Mouse (Mus musculus) myocyte (in vitro differentiated cells): ENCODE results near the gene C2cd2l. TPM values are rescaled to one million over a fixed set of nuclear protein-coding genes. Genes with fewer than 3 reads are reported as not detected.
A peak's percentile ranks its signal among the peaks of the same experiment; 100 is the strongest.

Experiments used
- H3K27me3 ChIP-seq: one replicate; pipeline ENCODE4 v1.6.1; 2011; ENCODE audit not compliant: control insufficient read depth, insufficient read depth, insufficient read length
- H3K36me3 ChIP-seq: one replicate; pipeline ENCODE4 v1.6.1; 2011; ENCODE audit not compliant: control insufficient read depth, insufficient read depth
- H3K4me2 ChIP-seq: one replicate; pipeline ENCODE4 v1.6.1; 2011; ENCODE audit warnings: low read depth, control low read depth
- H3K4me3 ChIP-seq: one replicate; pipeline ENCODE4 v1.5.1; 2011; ENCODE audit warnings: mild to moderate bottlenecking, control low read depth, moderate library complexity
- H3K79me2 ChIP-seq: one replicate; pipeline ENCODE4 v1.6.1; 2011; ENCODE audit not compliant: control insufficient read depth, insufficient read depth
- H3ac ChIP-seq: one replicate; pipeline ENCODE4 v1.6.1; 2011; ENCODE audit not compliant: control insufficient read depth, insufficient read length
- CEBPB ChIP-seq: IDR thresholded peaks from 2 replicates; pipeline ENCODE4 v1.6.1; 2011; ENCODE audit warnings: mild to moderate bottlenecking, moderate library complexity; ENCODE audit not compliant: poor library complexity, insufficient read depth, severe bottlenecking
- E2F4 ChIP-seq: IDR thresholded peaks from one replicate; pipeline ENCODE4 v1.6.1; 2011; ENCODE audit warnings: mild to moderate bottlenecking, control low read depth, moderate library complexity; ENCODE audit not compliant: insufficient read depth
- MAX ChIP-seq: IDR thresholded peaks from one replicate; pipeline ENCODE4 v1.6.1; 2011; ENCODE audit warnings: low read depth, mild to moderate bottlenecking, control low read depth
- MYOD1 ChIP-seq, 3 experiments: IDR thresholded peaks; one replicate each; pipeline ENCODE4 v1.6.1; 2011; ENCODE audit warnings: control low read depth in 2 of 3, low read depth in 2 of 3, mild to moderate bottlenecking in 2 of 3, moderate library complexity in 1 of 3; ENCODE audit not compliant: insufficient read length in 2 of 3, control insufficient read depth in 1 of 3
- MYOG ChIP-seq, 3 experiments: IDR thresholded peaks; one replicate each; pipeline ENCODE4 v1.6.1; 2011; ENCODE audit warnings: control low read depth in 2 of 3, low read depth in 2 of 3, mild to moderate bottlenecking in 2 of 3; ENCODE audit not compliant: insufficient read length in 2 of 3, control insufficient read depth in 1 of 3, insufficient read depth in 1 of 3
- POLR2A ChIP-seq: IDR thresholded peaks from one replicate; pipeline ENCODE4 v1.6.1; 2011; ENCODE audit warnings: low read depth, mild to moderate bottlenecking, control low read depth, moderate library complexity; ENCODE audit not compliant: insufficient read length
- POLR2AphosphoS2 ChIP-seq: IDR thresholded peaks from one replicate; pipeline ENCODE4 v1.6.1; 2011; ENCODE audit warnings: low read depth, control low read depth; ENCODE audit not compliant: insufficient read length
- REST ChIP-seq: IDR thresholded peaks from one replicate; pipeline ENCODE4 v1.6.1; 2011; ENCODE audit warnings: mild to moderate bottlenecking, control low read depth, moderate library complexity; ENCODE audit not compliant: insufficient read depth, insufficient read length
- SRF ChIP-seq: IDR thresholded peaks from one replicate; pipeline ENCODE4 v1.6.1; 2011; ENCODE audit warnings: low read depth; ENCODE audit not compliant: control insufficient read depth, insufficient read length
- TCF12 ChIP-seq: IDR thresholded peaks from one replicate; pipeline ENCODE4 v1.6.1; 2011; ENCODE audit warnings: mild to moderate bottlenecking, control low read depth; ENCODE audit not compliant: poor library complexity, insufficient read depth, severe bottlenecking
- TCF3 ChIP-seq: IDR thresholded peaks from one replicate; pipeline ENCODE4 v1.6.1; 2011; ENCODE audit warnings: low read depth, control low read depth; ENCODE audit not compliant: insufficient read length
- USF1 ChIP-seq: IDR thresholded peaks from one replicate; pipeline ENCODE4 v1.6.1; 2011; ENCODE audit warnings: low read depth, mild to moderate bottlenecking, control low read depth, moderate library complexity
- polyA plus RNA-seq: library from polyadenylated mRNA; unstranded; fragments of >200 nt; fragmentation: generic; extraction: Trizol; gene quantifications from one replicate; pipeline ENCODE4 v1.2.1, GENCODE M21; 2012; ENCODE audit warnings: missing spikeins

C2cd2l gene
- polyA plus RNA-seq, 1 experiment = 18.1 TPM

GRCm38 (mm10) chr9:44342173-44342572 lies 22.1 kb upstream of the C2cd2l start:
- H3K27me3 ChIP-seq = no peaks in the 10 kb centered on the region
- H3ac ChIP-seq = no peak overlapping the region
- no peak for TF ChIP-seq REST
- no peak for TF ChIP-seq POLR2AphosphoS2
- TF ChIP-seq TCF3 = no peak
- TF ChIP-seq TCF12 = no peak
- no peak for TF ChIP-seq MAX
- no peak for TF ChIP-seq POLR2A
- TF ChIP-seq MYOD1 (IDR thresholded peaks at IDR 0.05; ENCODE audit: control insufficient read depth in 1 of 3, insufficient read length in 2 of 3, low read depth in 2 of 3) = no peak
- TF ChIP-seq MYOG (IDR thresholded peaks at IDR 0.05; ENCODE audit: control insufficient read depth in 1 of 3, insufficient read depth in 1 of 3, insufficient read length in 2 of 3, low read depth in 2 of 3) = no peak
- no peak for TF ChIP-seq SRF
- no peak for TF ChIP-seq E2F4
- TF ChIP-seq USF1 = no peak
- TF ChIP-seq CEBPB = no peak
- H3K36me3 ChIP-seq = peaks cover 3% of the 10 kb centered on the region
- peaks cover 19% of the 10 kb centered on the region for H3K79me2 ChIP-seq
- H3K4me2 ChIP-seq = peak overlapping the region; percentile 94
- H3K4me3 ChIP-seq = no peak overlapping the region

DNA sequence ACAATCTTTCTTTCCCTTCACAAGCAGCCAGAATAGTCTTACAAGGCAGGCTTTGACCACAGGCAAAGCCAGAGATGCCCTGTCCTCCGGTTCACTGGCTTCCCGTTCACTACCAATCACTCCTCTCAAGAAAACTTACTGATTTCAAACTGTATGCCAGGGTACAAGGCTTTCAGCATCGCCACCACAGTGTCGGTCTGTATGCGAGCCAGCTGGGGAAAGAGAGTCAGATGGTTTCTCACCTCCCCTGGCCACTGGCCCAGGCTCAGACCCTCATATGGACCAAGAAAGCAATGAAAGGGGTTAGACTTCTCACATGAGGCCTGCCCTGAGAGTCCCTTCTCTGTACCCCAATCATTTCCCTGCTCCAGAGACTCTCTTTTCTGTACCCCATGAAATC lies 21.4 kb upstream of the C2cd2l start:
- Histone ChIP-seq H3K4me3 (no peak overlapping the region), H3K4me2 (no peak overlapping the region), H3K27me3 (no peaks in the 10 kb centered on the region)

GRCm38 (mm10) chr9:44338574-44338973 lies 18.5 kb upstream of the C2cd2l start:
- Histone ChIP-seq H3ac (no peak overlapping the region), H3K27me3 (no peaks in the 10 kb centered on the region), H3K4me3 (no peak overlapping the region), H3K79me2 (peaks cover 41% of the 10 kb centered on the region), H3K4me2 (no peak overlapping the region), H3K36me3 (peaks cover 12% of the 10 kb centered on the region)
- TF ChIP-seq MAX = no peak
- TF ChIP-seq MYOD1 (IDR thresholded peaks at IDR 0.05; ENCODE audit: control insufficient read depth in 1 of 3, insufficient read length in 2 of 3, low read depth in 2 of 3) = no peak
- no peak for TF ChIP-seq CEBPB
- TF ChIP-seq TCF3 = no peak
- no peak for TF ChIP-seq POLR2A
- TF ChIP-seq E2F4 = no peak
- no peak for TF ChIP-seq SRF
- no peak for TF ChIP-seq REST
- TF ChIP-seq USF1 = no peak
- no peak for TF ChIP-seq POLR2AphosphoS2
- no peak for TF ChIP-seq MYOG (IDR thresholded peaks at IDR 0.05; ENCODE audit: control insufficient read depth in 1 of 3, insufficient read depth in 1 of 3, insufficient read length in 2 of 3, low read depth in 2 of 3)
- TF ChIP-seq TCF12 = no peak

More for the DNA sequence above, 21.4 kb upstream of the C2cd2l start:
- no peak for TF ChIP-seq SRF
- no peak for TF ChIP-seq CEBPB
- no peak for TF ChIP-seq MYOG (IDR thresholded peaks at IDR 0.05; ENCODE audit: control insufficient read depth in 1 of 3, insufficient read depth in 1 of 3, insufficient read length in 2 of 3, low read depth in 2 of 3)
- no peak for TF ChIP-seq USF1
- no peak for TF ChIP-seq TCF3
- TF ChIP-seq POLR2A = no peak
- TF ChIP-seq REST = no peak
- no peak for TF ChIP-seq E2F4
- TF ChIP-seq POLR2AphosphoS2 = no peak
- TF ChIP-seq MAX = no peak
- TF ChIP-seq MYOD1 (IDR thresholded peaks at IDR 0.05; ENCODE audit: control insufficient read depth in 1 of 3, insufficient read length in 2 of 3, low read depth in 2 of 3) = no peak
- no peak overlapping the region for H3ac ChIP-seq
- H3K79me2 ChIP-seq = peaks cover 26% of the 10 kb centered on the region
- H3K36me3 ChIP-seq = peaks cover 10% of the 10 kb centered on the region

- H3K79me2 ChIP-seq = peaks cover 31% of the 10 kb centered on the region
- TF ChIP-seq POLR2A (peak; percentile 65), POLR2AphosphoS2 (peak; percentile 98), REST (no peak)
- peak overlapping the region; percentile 80 for H3K4me2 ChIP-seq
- peak overlapping the region; percentile 76 for H3K4me3 ChIP-seq
- no peaks in the 10 kb centered on the region for H3K27me3 ChIP-seq
- H3ac ChIP-seq = no peak overlapping the region
- H3K36me3 ChIP-seq = peaks cover 22% of the 10 kb centered on the region
These were observed 17.5 kb upstream of the C2cd2l start for GRCm38 (mm10) chr9:44337436-44338169.

DNA sequence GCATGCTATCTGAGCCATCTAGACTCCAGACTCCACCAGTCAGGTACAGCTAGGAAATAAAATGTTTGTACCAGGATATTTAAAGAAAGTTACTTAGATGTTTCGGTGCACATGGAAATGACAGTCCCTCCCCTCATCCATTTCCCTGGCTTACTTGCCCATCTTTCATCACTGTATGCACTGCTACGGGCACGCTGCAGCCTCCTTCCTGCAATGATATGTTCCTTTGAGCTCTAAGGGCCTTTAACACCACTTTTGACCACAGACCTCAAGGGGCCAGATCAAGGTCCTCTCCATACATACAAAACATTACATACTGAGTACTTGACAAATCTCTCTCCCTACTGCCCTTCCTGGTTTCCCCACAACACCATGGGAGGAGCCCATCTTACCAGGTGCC lies 16.9 kb upstream of the C2cd2l start:
- TF ChIP-seq CEBPB (no peak), MYOG (IDR thresholded peaks at IDR 0.05; ENCODE audit: control insufficient read depth in 1 of 3, insufficient read depth in 1 of 3, insufficient read length in 2 of 3, low read depth in 2 of 3) (no peak), POLR2AphosphoS2 (peak; percentile 60)
- Histone ChIP-seq H3K27me3 (no peaks in the 10 kb centered on the region), H3K79me2 (peaks cover 27% of the 10 kb centered on the region), H3K4me2 (peak overlapping the region; percentile 80), H3K4me3 (peak overlapping the region; percentile 76), H3K36me3 (peaks cover 28% of the 10 kb centered on the region), H3ac (no peak overlapping the region)
